Mouse (Mus musculus): Measurements from ENCODE around the gene Dpp3. TPM values are rescaled to one million over a fixed set of nuclear protein-coding genes. Genes with fewer than 3 reads are reported as not detected.

Dpp3 gene
- polyA plus RNA-seq, 1 experiment from 2014 or later = 159 TPM

DNA sequence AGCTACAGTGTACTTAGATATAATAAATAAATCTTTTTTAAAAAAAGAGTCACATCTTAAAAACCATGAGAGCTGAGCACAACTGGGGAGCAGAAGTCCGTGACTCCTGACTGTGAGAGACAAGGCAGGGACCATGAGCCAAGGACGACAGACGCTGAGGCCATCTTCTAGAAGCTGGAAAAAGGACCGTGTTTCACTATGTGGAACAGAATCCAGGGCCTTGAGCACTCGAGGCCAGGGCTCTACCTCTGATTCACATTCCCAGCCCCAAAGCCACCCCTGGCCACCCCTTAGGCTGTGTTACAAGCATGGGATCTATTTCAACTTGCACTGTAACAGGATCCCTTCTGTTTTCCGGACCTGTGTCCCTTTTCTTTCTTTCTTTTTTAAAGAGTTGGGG lies 8.4 kb downstream of the Dpp3 start:
- Histone ChIP-seq H3K4me2 (no peak overlapping the region), H3K4me1 (no peaks in the 10 kb centered on the region), H3K36me3 (replicated peaks) (peaks cover 100% of the 10 kb centered on the region), H3K9me3 (no peaks in the 10 kb centered on the region), H3K27me3 (no peaks in the 10 kb centered on the region), H3K27ac (no peak overlapping the region), H3K9ac (no peak overlapping the region), H3K4me3 (replicated peaks) (no peak overlapping the region)
- 91% methylated on average over 6 of the region's 6 CpGs for WGBS
- no peak for ATAC-seq (ENCODE audit: low FRiP score)

DNA sequence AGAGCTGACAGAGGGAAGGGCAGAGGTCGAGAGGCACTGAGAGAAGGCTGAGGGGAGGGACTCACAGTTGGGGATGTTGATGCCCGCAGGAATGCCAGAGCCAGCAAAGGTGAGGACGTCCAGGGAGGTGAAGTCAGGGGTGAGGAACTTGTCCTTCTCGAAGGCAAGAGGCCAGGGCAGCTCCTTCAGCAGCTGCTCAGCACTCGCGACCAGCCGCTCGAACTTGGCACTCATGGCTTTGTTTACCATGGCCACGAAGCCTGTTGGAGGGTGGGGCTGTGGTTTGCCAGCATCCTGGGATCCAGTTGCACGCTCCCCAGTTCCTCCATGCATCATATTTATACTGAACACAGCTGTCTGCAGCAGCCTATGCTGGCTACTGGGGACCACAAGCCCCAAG lies 11.3 kb downstream of the Dpp3 start:
- H3K27ac ChIP-seq = no peak overlapping the region
- WGBS = 88% methylated on average over 10 of the region's 10 CpGs
- no peak overlapping the region for H3K9ac ChIP-seq
- no peaks in the 10 kb centered on the region for H3K4me1 ChIP-seq
- no peak for ATAC-seq (ENCODE audit: low FRiP score)
- H3K4me2 ChIP-seq = no peak overlapping the region
- peaks cover 99% of the 10 kb centered on the region for H3K36me3 ChIP-seq (replicated peaks)
- no peaks in the 10 kb centered on the region for H3K9me3 ChIP-seq
- H3K27me3 ChIP-seq = no peaks in the 10 kb centered on the region
- no peak overlapping the region for H3K4me3 ChIP-seq (replicated peaks)

DNA sequence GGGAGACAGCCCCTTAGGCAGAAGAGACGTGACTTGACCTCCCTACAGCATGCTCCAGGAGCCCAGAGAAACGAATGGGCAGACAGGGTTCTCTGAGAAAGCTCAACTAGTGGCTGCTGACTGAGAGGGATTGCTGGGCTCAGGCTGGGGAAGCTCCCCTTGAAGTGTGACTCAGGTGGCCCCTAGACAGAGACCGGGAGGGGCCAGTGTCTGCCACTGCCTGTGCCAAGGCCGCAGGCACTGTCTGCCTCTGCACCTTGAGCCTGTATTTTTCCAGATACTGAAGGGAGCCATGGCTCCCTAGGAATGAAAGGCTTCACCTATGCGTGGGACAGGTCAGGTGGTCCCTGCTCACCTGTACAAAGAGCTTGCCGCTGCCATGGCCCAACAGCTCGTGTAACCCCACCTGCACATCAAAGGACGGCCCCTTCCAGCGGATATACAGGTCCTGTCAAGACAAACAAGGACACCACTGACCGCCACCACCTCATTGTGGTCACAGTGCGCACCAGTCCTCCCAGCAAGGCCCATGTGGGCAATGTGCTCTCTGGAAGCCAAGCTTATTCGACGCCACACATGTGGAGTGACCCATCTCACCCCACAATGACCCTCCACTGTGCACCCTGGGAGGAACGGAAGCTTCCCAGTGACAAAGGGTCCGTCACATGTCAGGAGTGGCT lies 12.0 kb downstream of the Dpp3 start:
- 90% methylated on average over 15 of the region's 15 CpGs for WGBS
- no peaks in the 10 kb centered on the region for H3K27me3 ChIP-seq
- ATAC-seq (ENCODE audit: low FRiP score) = no peak
- H3K9ac ChIP-seq = no peak overlapping the region
- no peak overlapping the region for H3K4me2 ChIP-seq
- H3K4me3 ChIP-seq (replicated peaks) = no peak overlapping the region
- no peaks in the 10 kb centered on the region for H3K9me3 ChIP-seq
- H3K36me3 ChIP-seq (replicated peaks) = peaks cover 99% of the 10 kb centered on the region
- no peaks in the 10 kb centered on the region for H3K4me1 ChIP-seq
- no peak overlapping the region for H3K27ac ChIP-seq

DNA sequence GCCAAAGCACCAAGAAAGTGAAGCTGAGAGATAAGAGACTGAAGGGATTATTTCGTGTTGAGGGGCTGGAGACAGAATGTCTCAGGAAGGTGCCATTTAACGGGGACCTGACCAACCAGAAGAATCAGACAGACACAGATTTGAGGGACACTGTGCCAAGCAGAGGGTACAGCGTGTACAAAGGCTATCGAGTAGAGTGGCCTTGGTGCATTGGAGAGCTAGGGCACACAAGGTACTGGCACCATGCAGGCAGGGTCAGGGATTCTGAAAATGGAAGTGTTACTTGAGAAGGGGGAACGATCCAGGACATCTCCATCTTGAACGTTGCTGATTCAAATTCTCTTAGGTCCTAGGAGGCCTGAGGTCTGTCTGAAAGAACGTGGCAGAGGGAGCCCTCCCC lies 18.7 kb downstream of the Dpp3 start:
- WGBS = 92% methylated on average over 7 of the region's 7 CpGs
- no peak for ATAC-seq (ENCODE audit: low FRiP score)
- peaks cover 72% of the 10 kb centered on the region for H3K36me3 ChIP-seq (replicated peaks)

DNA sequence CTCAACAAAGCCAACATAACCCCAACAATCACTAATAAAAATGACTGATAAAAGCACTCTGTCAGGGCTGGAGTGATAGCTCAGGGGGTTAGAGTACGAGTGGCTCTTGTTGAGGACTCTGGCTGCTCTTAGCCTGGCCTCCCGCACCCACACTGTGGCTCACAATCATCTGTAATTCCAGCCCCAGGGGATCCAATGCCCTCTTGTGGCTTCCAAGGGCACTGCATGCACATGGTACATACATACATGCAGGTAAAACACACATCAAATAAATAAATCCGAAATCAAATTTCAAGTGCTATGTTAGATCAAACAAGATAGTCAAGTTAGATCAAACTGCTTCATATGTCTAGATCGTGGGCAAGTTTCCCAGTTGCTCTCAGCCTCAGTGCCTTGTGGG lies 20.0 kb downstream of the Dpp3 start:
- no peak overlapping the region for H3K27ac ChIP-seq
- no peaks in the 10 kb centered on the region for H3K27me3 ChIP-seq
- ATAC-seq (ENCODE audit: low FRiP score) = no peak
- H3K9ac ChIP-seq = no peak overlapping the region
- 86% methylated on average over 4 of the region's 4 CpGs for WGBS
- peaks cover 65% of the 10 kb centered on the region for H3K36me3 ChIP-seq (replicated peaks)
- no peak overlapping the region for H3K4me2 ChIP-seq
- H3K9me3 ChIP-seq = no peaks in the 10 kb centered on the region
- H3K4me1 ChIP-seq = peaks cover 13% of the 10 kb centered on the region
- no peak overlapping the region for H3K4me3 ChIP-seq (replicated peaks)

More for the DNA sequence above, 18.7 kb downstream of the Dpp3 start:
- Histone ChIP-seq H3K9ac (no peak overlapping the region), H3K4me1 (peaks cover 13% of the 10 kb centered on the region), H3K4me2 (no peak overlapping the region), H3K27ac (no peak overlapping the region), H3K9me3 (no peaks in the 10 kb centered on the region), H3K4me3 (replicated peaks) (no peak overlapping the region), H3K27me3 (no peaks in the 10 kb centered on the region)

DNA sequence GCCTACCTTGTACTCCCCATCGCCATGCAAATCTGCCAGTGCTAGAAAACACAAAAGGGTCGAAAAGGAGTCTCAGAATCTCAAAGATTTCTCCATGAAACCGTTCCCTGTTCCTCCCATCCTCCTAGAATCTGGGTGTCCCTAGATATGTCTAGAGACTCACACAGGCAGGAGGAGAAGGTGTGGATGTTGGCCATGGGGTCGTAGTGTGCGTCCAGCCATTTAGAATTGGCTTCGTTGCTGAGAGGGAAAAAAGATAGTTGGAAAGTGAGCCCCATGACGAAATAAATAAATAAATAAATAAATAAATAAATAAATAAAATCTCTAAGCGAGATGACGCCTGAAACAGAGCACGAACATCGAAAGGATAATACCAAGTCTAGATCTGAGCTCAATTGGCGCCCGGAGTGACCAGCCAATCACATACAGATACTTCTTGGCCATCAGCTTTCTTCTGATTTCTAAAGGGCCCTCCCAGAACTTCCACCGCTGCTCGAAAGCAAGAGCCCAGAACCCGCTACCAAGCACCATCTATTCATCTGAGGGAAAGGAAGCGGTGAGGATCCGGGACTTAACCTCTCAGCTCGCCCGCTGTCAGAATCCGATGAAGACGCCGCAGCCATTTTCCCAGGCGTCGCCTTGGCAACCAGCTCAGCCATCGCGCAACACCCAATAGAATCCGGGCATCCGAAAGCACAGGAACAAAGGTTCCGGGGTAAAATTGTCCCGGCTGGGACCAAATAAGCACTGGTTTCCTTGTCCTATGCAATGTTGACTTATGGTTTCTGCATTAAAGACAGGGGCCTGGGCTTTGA lies 21.9 kb downstream of the Dpp3 start, which contains the start of gene Bbs1:
TSS of gene Bbs1 (minus strand) at position 650 of the 816 bp plus-strand sequence.
- WGBS = 8% methylated on average over 31 of the region's 31 CpGs
- ATAC-seq (ENCODE audit: low FRiP score) = peak; percentile 86
- peaks cover 56% of the 10 kb centered on the region for H3K36me3 ChIP-seq (replicated peaks)

DNA sequence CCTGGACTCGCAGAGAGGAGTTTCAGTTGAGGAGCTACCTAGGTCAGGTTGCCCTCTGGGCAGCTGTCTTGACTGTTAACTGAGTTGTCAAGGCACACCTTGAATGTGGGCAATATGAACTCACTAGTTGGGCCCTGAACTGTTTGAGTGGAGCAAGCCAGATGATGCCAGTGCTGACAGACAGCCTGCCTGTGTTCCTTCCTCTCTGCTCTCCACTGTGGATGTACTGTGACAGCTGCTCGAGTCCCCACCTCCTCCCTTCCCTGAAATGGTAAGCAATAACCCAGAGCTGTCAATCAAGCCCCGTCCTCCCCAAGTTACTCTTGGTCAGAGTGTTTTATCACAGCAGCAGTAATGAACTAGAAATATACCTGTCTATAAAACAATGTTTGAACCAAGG lies 28.2 kb downstream of the Dpp3 start:
- no peak overlapping the region for H3K9ac ChIP-seq

More for the DNA sequence above, 21.9 kb downstream of the Dpp3 start, which contains the start of gene Bbs1:
- Histone ChIP-seq H3K9ac (peak within 1 kb of the TSS; percentile 66), H3K27me3 (no peaks in the 10 kb centered on the region), H3K27ac (peak within 1 kb of the TSS; percentile 66), H3K4me1 (peaks cover 13% of the 10 kb centered on the region), H3K4me3 (replicated peaks) (peak within 1 kb of the TSS; percentile 63), H3K9me3 (no peaks in the 10 kb centered on the region), H3K4me2 (peak within 1 kb of the TSS; percentile 65)

DNA sequence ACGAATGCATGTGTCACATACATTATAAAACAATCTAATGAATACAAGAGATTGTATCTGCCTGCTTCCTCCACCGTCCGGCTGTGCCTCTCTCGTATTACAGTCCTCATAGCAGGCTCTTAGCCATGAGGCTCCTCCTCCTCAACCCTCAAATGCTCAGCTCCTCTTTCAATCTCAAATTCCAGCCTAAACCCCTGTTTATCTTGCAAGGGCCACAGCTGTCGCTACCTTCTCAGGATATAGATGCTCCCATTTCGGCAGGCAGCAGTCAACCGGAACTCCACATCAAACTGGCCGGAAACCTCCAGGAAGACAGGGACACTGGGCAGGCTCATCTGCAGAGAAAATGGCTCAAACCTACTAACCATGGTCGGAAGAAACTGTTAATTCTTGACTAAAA lies 29.1 kb downstream of the Dpp3 start:
- Histone ChIP-seq H3K9ac (no peak overlapping the region), H3K36me3 (replicated peaks) (peaks cover 57% of the 10 kb centered on the region), H3K4me2 (no peak overlapping the region), H3K4me3 (replicated peaks) (no peak overlapping the region), H3K27me3 (no peaks in the 10 kb centered on the region), H3K27ac (no peak overlapping the region), H3K4me1 (no peaks in the 10 kb centered on the region), H3K9me3 (no peaks in the 10 kb centered on the region)
- ATAC-seq (ENCODE audit: low FRiP score) = no peak
- 91% methylated on average over 9 of the region's 9 CpGs for WGBS

More for the DNA sequence above, 28.2 kb downstream of the Dpp3 start:
- H3K4me2 ChIP-seq = no peak overlapping the region
- no peaks in the 10 kb centered on the region for H3K9me3 ChIP-seq
- no peaks in the 10 kb centered on the region for H3K27me3 ChIP-seq
- no peak overlapping the region for H3K4me3 ChIP-seq (replicated peaks)
- peaks cover 57% of the 10 kb centered on the region for H3K36me3 ChIP-seq (replicated peaks)
- no peak overlapping the region for H3K27ac ChIP-seq
- 82% methylated on average over 3 of the region's 3 CpGs for WGBS
- no peaks in the 10 kb centered on the region for H3K4me1 ChIP-seq
- no peak for ATAC-seq (ENCODE audit: low FRiP score)

DNA sequence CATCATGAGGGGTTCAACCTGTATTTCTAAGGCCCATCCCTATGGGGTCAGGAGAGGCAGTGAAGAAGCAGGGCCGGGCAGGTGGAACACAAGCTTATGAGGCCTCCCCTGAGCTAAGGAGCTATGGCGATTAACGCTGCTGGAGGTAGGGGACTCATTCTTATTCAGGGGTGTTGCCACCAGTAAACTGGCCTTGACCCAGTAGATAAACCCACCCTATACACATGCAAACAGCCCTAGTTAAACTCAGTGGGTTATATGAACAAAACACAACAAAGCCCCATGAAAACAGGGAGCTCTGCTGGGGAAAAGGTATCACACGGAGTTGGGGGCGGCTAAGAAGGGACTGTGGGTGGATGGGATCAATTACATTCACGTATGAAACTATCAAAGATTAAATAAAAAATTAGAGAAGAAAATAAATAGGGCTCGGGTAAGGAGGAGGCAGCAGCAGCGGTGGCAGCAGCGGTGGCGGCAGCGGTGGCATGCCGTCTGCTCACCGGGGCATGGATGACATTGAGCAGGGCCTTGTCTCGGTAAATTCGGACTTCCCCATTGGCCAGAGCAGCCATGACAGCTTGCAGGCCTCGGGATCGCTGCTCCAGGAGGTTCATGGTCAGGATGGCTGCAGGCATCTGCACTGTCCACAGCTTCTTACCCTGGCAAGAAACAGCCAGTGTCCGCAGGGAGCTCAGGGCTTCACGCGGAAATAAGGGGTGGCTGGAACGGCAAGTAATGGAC lies 31.1 kb downstream of the Dpp3 start:
- Histone ChIP-seq H3K27me3 (no peaks in the 10 kb centered on the region), H3K9ac (no peak overlapping the region), H3K27ac (no peak overlapping the region), H3K4me2 (no peak overlapping the region), H3K36me3 (replicated peaks) (peaks cover 55% of the 10 kb centered on the region), H3K4me1 (no peaks in the 10 kb centered on the region), H3K9me3 (no peaks in the 10 kb centered on the region), H3K4me3 (replicated peaks) (no peak overlapping the region)
- 50% methylated on average over 21 of the region's 21 CpGs for WGBS
- ATAC-seq (ENCODE audit: low FRiP score) = no peak

DNA sequence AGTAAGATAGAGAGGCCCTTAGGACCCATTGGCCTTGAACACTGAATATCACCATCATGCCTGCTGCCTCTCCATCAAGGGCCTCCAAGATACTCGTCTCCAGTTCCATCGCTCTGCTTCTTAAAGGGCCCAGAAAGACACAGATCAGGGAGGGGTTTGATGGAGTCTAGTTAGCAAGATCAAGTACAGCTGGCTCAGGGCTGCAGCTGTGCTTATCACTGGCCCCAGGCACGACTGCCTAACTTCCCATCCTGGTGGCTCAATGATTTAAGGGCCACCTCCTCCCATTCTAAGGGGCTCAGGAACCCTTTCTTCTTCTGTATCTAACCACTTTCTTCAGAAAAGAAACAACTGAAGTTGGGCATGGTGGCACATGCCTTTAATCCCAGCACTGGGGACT lies 36.3 kb downstream of the Dpp3 start:
- Histone ChIP-seq H3K4me2 (no peak overlapping the region), H3K27me3 (no peaks in the 10 kb centered on the region), H3K4me3 (replicated peaks) (no peak overlapping the region), H3K9me3 (no peaks in the 10 kb centered on the region), H3K36me3 (replicated peaks) (peaks cover 45% of the 10 kb centered on the region), H3K9ac (no peak overlapping the region), H3K4me1 (no peaks in the 10 kb centered on the region), H3K27ac (no peak overlapping the region)
- ATAC-seq (ENCODE audit: low FRiP score) = no peak
- 76% methylated on average over 3 of the region's 3 CpGs for WGBS

DNA sequence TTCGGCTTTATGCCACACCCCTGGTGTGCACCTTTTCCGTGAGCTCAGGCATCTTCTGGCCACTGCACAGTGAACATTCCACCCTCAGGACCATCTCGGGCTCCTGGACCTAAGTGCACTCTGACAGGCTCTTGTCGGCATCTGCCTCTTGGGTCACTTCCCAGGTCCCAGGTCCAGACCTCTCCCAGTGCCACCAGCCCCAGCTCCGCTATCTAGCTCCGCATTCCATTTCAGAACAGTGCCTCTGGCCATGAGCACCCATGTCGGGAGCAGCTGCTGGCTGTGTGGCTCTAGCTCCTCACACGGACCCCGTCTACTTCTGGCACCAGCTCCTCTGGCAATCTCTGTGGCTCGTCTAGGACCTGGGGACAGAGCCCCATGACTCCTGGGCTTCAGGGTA lies 38.3 kb downstream of the Dpp3 start:
- H3K27me3 ChIP-seq = no peaks in the 10 kb centered on the region
- H3K9ac ChIP-seq = no peak overlapping the region
- no peak overlapping the region for H3K4me3 ChIP-seq (replicated peaks)
- ATAC-seq (ENCODE audit: low FRiP score) = no peak
- H3K4me1 ChIP-seq = no peaks in the 10 kb centered on the region; the same call in 1 of the 2 replicates
- no peaks in the 10 kb centered on the region for H3K9me3 ChIP-seq
- H3K36me3 ChIP-seq (replicated peaks) = peaks cover 37% of the 10 kb centered on the region
- no peak overlapping the region for H3K4me2 ChIP-seq
- no peak overlapping the region for H3K27ac ChIP-seq
- WGBS = 88% methylated on average over 10 of the region's 10 CpGs

DNA sequence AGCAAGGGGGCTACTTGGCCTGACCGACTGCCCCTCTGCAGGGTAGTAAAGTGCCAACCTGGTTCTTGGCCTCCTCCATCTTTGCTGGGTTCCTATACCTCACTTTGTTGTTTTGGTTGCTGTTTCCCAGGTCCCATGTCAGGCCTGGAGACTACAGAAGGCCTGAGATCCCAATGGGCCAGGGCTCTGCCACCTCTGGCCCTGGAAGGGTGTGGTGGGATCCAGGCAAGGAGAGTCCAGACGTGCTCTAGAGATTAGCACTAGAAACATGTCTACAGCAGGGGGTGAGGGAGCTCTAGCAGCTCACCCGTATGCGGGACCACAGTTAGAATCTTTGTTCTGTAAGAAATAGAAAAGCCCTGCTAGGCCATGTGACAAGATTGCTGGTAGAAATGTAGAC lies 44.1 kb downstream of the Dpp3 start:
- no peak overlapping the region for H3K9ac ChIP-seq
- peaks cover 12% of the 10 kb centered on the region for H3K4me1 ChIP-seq
- no peaks in the 10 kb centered on the region for H3K36me3 ChIP-seq (replicated peaks)
- WGBS = 82% methylated on average over 4 of the region's 4 CpGs
- no peak overlapping the region for H3K4me3 ChIP-seq (replicated peaks)
- no peaks in the 10 kb centered on the region for H3K27me3 ChIP-seq
- no peak overlapping the region for H3K4me2 ChIP-seq
- no peak overlapping the region for H3K27ac ChIP-seq
- ATAC-seq (ENCODE audit: low FRiP score) = no peak
- no peaks in the 10 kb centered on the region for H3K9me3 ChIP-seq

Measured in forebrain, embryonic 12.5 days (tissue).